Mouse (Mus musculus): ENCODE measurements at regions not wholly inside any gene's neighbourhood (a gene's known extent, or its start where the extent isn't known, plus 50 kb on each side); places are given as distances from the start of the nearest gene placed in this dataset.
"Not testable (repeated sequence)": the region's sequence is repeated elsewhere in the genome, so short reads cannot be mapped to it uniquely, and the experiment has no call there.

DNA sequence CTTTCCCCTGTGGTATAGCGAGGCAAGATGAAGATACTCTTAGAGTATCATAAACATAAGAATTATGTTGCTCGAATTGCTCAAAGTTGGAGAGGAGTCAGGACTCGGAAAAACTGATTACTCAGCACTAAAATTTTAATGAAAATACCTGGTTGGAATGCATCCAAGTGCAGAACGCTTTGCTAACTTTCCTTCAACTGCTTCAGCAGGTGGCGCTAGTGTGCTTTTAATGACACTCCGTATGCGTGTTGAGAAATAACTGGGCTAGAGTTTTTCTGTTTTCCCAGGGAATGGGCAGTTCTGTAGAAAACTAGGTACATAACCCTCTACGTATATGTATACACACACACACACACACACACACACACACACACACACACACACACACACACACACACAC lies 221.0 kb downstream of the Grxcr1 start:
- H3K9me3 ChIP-seq, result no peaks in the 10 kb centered on the region
- H3K27ac ChIP-seq, result no peak overlapping the region
- H3K4me1 ChIP-seq (replicated peaks), result no peaks in the 10 kb centered on the region
- DNase-seq (ENCODE audit: low spot score), result peak; percentile 49
- 23% methylated on average over 8 of the region's 8 CpGs for WGBS
- H3K36me3 ChIP-seq, result no peaks in the 10 kb centered on the region
- H3K27me3 ChIP-seq (ENCODE audit: insufficient read depth, poor library complexity, severe bottlenecking), result no peaks in the 10 kb centered on the region
- no peak overlapping the region for H3K4me3 ChIP-seq

DNA sequence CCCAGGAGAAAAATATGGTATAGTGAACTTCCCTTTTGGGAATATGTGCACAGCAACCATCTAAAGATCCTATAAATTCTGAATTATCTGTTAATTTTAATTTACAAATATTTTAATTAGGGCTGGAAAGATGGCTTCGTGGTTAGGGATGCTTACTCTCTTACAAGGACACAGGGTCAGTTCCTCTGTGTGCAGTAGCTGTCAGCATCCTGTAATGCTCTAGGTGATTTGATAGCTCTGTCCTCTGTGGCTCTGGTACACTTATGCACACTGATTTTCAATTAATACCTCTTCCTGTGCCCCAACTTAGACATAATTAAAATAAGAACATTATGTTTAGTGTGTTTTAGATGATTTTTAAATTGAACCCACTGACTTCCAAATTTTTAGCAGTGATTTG lies 221.8 kb downstream of the Grxcr1 start:
- no peak for DNase-seq (ENCODE audit: low spot score)
- Histone ChIP-seq H3K9me3 (no peaks in the 10 kb centered on the region), H3K27ac (no peak overlapping the region), H3K4me3 (no peak overlapping the region), H3K36me3 (no peaks in the 10 kb centered on the region), H3K27me3 (ENCODE audit: insufficient read depth, poor library complexity, severe bottlenecking) (no peaks in the 10 kb centered on the region), H3K4me1 (replicated peaks) (no peaks in the 10 kb centered on the region)
- 58% methylated on average over 1 of the region's 1 CpGs for WGBS

DNA sequence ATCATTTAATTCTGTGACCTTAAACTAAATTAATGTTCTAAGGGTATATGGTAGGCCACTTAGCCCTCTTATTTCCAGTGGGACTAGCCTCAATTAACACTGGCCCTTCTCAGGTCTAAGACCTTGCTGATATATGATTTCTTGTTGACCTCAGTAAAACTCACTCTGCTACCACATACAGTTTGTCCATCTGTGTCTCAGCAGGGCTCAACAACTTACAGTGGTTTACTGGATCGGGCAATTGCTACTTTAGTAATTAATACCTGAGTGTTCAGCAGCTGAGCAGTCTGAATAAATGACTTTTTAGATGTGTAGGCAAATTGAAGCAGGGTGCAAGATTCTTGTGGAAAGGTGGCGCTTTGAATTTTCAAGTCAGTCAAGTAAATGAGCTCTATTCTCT lies 222.5 kb downstream of the Grxcr1 start:
- Histone ChIP-seq H3K4me1 (replicated peaks) (no peaks in the 10 kb centered on the region), H3K9me3 (no peaks in the 10 kb centered on the region), H3K27me3 (ENCODE audit: insufficient read depth, poor library complexity, severe bottlenecking) (no peaks in the 10 kb centered on the region), H3K27ac (no peak overlapping the region), H3K4me3 (no peak overlapping the region), H3K36me3 (no peaks in the 10 kb centered on the region)
- no peak for DNase-seq (ENCODE audit: low spot score)
- WGBS, result 84% methylated on average over 2 of the region's 2 CpGs

DNA sequence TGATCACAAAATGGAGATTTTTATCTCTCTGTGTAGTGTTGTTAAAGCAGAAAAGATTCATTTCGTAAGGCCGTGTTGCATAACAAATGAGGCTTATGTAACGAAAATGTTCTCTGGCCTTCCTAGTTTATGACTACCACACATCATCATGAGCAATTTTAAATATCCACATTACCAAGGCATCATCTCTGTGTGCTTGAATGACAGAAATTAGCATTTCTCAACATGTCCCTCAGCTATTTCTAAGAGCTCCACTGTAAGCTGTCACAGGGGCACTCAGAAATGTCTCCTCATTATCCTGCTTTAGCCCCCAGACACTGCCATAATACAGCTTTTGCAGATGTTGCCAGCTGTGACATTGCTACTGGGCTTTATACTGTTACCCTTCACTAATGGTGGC lies 232.6 kb downstream of the Grxcr1 start:
- Histone ChIP-seq H3K27ac (no peak overlapping the region), H3K4me3 (no peak overlapping the region), H3K9me3 (no peaks in the 10 kb centered on the region), H3K27me3 (ENCODE audit: insufficient read depth, poor library complexity, severe bottlenecking) (no peaks in the 10 kb centered on the region), H3K4me1 (replicated peaks) (no peaks in the 10 kb centered on the region), H3K36me3 (no peaks in the 10 kb centered on the region)
- DNase-seq (ENCODE audit: low spot score), result no peak
- WGBS, result 91% methylated on average over 3 of the region's 3 CpGs

DNA sequence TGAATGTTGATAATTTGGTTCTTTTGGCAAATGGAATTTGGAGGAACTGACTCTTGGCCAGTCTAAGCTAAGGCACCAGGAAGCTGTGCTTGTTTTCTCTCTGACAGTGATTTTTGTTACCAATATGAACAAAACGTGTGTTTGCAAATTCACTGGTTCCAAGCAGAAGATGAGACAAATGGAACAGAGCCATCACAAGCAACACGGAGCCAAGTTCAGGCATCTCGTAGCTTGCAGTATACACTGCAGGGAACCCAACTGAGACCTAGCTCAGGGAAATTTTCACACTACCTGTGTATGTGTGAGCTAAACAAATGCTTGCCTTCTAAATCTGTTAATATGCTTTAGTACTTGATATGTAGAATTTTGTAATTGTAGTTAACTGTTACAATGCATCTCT lies 242.6 kb downstream of the Grxcr1 start:
- Histone ChIP-seq H3K27ac (no peak overlapping the region), H3K9me3 (no peaks in the 10 kb centered on the region), H3K4me3 (no peak overlapping the region), H3K27me3 (ENCODE audit: insufficient read depth, poor library complexity, severe bottlenecking) (no peaks in the 10 kb centered on the region), H3K4me1 (replicated peaks) (no peaks in the 10 kb centered on the region), H3K36me3 (no peaks in the 10 kb centered on the region)
- DNase-seq (ENCODE audit: low spot score), result no peak
- 80% methylated on average over 3 of the region's 3 CpGs for WGBS

- no peaks in the 10 kb centered on the region for H3K9me3 ChIP-seq
- DNase-seq (ENCODE audit: low spot score), result no peak
- H3K4me3 ChIP-seq, result no peak overlapping the region
- H3K4me1 ChIP-seq (replicated peaks), result no peaks in the 10 kb centered on the region
- no peak overlapping the region for H3K27ac ChIP-seq
- no peaks in the 10 kb centered on the region for H3K36me3 ChIP-seq
- no peaks in the 10 kb centered on the region for H3K27me3 ChIP-seq (ENCODE audit: insufficient read depth, poor library complexity, severe bottlenecking)
- WGBS, result 89% methylated on average over 5 of the region's 5 CpGs
These were observed 244.1 kb downstream of the Grxcr1 start for GRCm38 (mm10) chr5:68275558-68276263.

DNA sequence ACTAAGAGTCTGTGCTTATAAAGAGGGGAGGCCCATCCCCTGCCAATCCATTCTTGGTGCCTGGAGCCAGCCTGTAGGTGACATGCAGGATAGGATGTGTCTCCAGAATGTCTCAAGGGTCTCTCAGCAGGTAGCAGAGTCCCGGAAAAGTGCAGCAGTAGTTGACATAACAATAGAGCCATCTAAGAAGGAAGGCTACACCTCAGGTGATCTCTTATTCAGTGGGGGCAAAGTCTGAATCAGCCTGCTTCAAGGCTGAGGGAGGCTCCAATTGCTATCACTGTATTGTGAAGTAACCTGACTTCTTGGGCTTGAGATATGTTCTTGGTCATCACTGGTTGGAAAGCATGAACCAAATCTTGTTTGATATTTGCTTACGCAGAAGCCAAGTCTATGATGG lies 264.1 kb downstream of the Grxcr1 start:
- H3K36me3 ChIP-seq; H3K4me3 ChIP-seq; H3K27me3 ChIP-seq (ENCODE audit: insufficient read depth, poor library complexity, severe bottlenecking); DNase-seq (ENCODE audit: low spot score); H3K9me3 ChIP-seq; H3K27ac ChIP-seq; H3K4me1 ChIP-seq (replicated peaks): not testable (repeated sequence)
- WGBS, result 80% methylated on average over 2 of the region's 2 CpGs

DNA sequence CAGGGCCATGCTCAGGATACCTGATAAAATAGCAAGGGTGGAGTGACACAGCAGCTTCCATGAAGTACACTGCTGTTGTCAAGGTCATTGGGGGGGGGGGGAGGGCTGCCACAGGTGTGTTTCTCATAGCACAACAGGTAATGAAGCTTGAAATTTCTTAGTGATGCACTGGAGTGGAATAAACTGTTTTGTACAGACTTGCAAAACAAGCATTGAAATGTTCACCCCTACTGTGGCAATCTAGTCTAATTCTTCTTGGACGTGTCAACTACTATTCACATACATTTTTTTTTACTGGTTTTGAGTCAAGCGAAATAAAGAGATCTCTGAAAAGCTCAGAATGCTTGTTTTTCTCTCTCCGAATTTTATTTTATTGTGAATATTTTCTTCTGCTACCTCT lies 281.6 kb downstream of the Grxcr1 start:
- no peak for DNase-seq (ENCODE audit: low spot score)
- WGBS, result 77% methylated on average over 3 of the region's 3 CpGs

GRCm38 (mm10) chr5:68318979-68319378 lies 287.3 kb downstream of the Grxcr1 start:
- Histone ChIP-seq H3K36me3 (no peaks in the 10 kb centered on the region), H3K4me1 (replicated peaks) (no peaks in the 10 kb centered on the region), H3K4me3 (no peak overlapping the region), H3K27ac (no peak overlapping the region), H3K27me3 (ENCODE audit: insufficient read depth, poor library complexity, severe bottlenecking) (no peaks in the 10 kb centered on the region), H3K9me3 (no peaks in the 10 kb centered on the region)
- DNase-seq (ENCODE audit: low spot score), result no peak

More for the DNA sequence above, 281.6 kb downstream of the Grxcr1 start:
- no peak overlapping the region for H3K4me3 ChIP-seq
- no peaks in the 10 kb centered on the region for H3K27me3 ChIP-seq (ENCODE audit: insufficient read depth, poor library complexity, severe bottlenecking)
- H3K36me3 ChIP-seq, result no peaks in the 10 kb centered on the region
- H3K9me3 ChIP-seq, result no peaks in the 10 kb centered on the region
- H3K4me1 ChIP-seq (replicated peaks), result no peaks in the 10 kb centered on the region
- H3K27ac ChIP-seq, result no peak overlapping the region

DNA sequence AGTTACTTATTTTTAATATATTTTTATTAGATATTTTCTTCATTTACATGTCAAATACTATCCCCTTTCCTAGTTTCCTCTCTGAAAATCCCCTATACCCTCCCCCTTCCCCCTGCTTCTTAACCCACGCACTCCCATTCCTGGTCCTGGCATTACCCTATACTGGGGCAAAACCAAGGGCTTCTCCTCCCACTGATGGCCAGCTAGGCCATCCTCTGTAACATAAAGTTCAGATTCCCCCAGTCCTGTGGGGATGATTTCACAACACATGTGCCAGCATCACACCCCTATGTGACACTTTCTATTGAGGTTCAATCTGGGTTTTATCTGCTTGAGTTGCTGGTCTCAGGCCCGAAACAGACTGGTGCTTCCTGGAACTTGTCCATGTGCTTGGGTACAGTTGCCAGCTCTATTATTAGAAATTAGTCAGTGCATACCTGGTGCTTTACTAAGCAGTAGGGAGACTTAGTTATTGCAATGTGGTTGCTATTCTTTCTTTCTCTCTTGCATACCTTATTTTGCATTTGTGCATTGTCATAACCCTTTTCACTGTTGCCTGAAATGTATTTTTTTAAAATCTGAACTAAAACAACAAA lies 295.5 kb downstream of the Grxcr1 start:
- Histone ChIP-seq H3K4me3 (no peak overlapping the region), H3K9me3 (no peaks in the 10 kb centered on the region), H3K27ac (no peak overlapping the region), H3K36me3 (no peaks in the 10 kb centered on the region), H3K27me3 (ENCODE audit: insufficient read depth, poor library complexity, severe bottlenecking) (no peaks in the 10 kb centered on the region), H3K4me1 (replicated peaks) (no peaks in the 10 kb centered on the region)
- 92% methylated on average over 2 of the region's 2 CpGs for WGBS
- DNase-seq (ENCODE audit: low spot score), result no peak

GRCm38 (mm10) chr5:68329311-68329710 lies 297.7 kb downstream of the Grxcr1 start:
- DNase-seq (ENCODE audit: low spot score), result no peak
- Histone ChIP-seq H3K36me3 (no peaks in the 10 kb centered on the region), H3K27ac (no peak overlapping the region), H3K27me3 (ENCODE audit: insufficient read depth, poor library complexity, severe bottlenecking) (no peaks in the 10 kb centered on the region), H3K9me3 (no peaks in the 10 kb centered on the region), H3K4me1 (replicated peaks) (no peaks in the 10 kb centered on the region), H3K4me3 (no peak overlapping the region)
- 78% methylated on average over 3 of the region's 3 CpGs for WGBS

DNA sequence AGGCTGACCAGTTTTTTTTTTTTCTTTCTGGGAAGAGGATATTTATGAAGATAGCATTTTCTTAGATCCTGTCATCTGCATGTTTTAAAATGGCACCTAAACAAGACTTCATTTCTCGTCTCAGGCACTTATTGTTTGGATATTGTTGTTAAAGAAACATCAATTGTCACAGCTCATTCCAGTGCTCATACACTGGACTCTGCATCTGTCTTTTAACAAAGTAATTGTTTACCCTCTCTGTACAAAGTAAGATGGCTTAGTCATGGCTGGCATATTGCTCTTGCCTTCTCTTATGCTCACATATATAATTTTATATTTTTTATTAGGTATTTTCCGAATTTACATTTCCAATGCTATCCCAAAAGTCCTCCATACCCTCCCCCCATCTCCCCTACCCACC lies 298.2 kb downstream of the Grxcr1 start:
- H3K27ac ChIP-seq, result no peak overlapping the region
- no peaks in the 10 kb centered on the region for H3K36me3 ChIP-seq
- H3K27me3 ChIP-seq (ENCODE audit: insufficient read depth, poor library complexity, severe bottlenecking), result no peaks in the 10 kb centered on the region
- no peak for DNase-seq (ENCODE audit: low spot score)
- no peaks in the 10 kb centered on the region for H3K4me1 ChIP-seq (replicated peaks)
- no peaks in the 10 kb centered on the region for H3K9me3 ChIP-seq
- no peak overlapping the region for H3K4me3 ChIP-seq
- 85% methylated on average over 2 of the region's 2 CpGs for WGBS

DNA sequence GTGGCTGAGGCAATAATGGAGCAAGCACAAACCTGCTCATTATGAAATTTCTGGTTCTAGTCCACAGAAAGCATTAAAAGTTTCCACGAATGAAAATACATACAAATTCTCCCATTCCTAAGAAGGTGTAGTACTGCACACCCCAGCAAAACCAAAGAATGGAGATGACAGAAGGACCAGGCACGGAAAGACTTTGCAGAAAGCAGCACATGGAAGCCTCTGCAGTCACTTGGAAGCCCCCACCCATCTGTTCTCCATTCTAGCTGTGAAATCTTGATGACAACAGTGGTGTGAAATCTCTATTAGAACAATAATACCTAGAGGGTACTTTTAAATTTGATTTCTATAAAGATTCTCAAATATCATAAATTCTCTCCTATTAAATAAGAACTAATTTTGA lies 319.3 kb downstream of the Grxcr1 start:
- Histone ChIP-seq H3K27ac (no peak overlapping the region), H3K4me3 (no peak overlapping the region), H3K27me3 (ENCODE audit: insufficient read depth, poor library complexity, severe bottlenecking) (no peaks in the 10 kb centered on the region), H3K4me1 (replicated peaks) (no peaks in the 10 kb centered on the region), H3K9me3 (no peaks in the 10 kb centered on the region), H3K36me3 (no peaks in the 10 kb centered on the region)
- 76% methylated on average over 2 of the region's 2 CpGs for WGBS
- no peak for DNase-seq (ENCODE audit: low spot score)

DNA sequence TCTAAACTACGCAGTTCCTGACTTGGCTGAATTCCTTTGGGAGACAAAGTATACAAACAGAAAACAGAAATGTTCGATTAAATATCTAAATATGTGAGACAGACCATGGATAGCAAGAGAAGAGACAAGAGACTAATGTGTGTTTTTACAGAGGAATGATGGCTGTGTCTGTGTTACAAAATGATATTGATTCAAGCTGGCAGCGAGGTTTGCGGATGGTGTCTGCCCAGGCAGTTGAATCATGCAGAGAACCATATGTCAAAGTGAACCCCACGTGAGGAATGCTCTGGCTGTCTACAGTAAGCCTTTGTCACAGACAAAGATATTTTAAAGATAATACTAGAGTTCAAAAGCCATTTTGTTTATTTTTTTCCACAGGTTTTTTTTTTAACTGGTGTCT lies 320.2 kb downstream of the Grxcr1 start:
- Histone ChIP-seq H3K27me3 (ENCODE audit: insufficient read depth, poor library complexity, severe bottlenecking) (no peaks in the 10 kb centered on the region), H3K4me3 (no peak overlapping the region), H3K4me1 (replicated peaks) (no peaks in the 10 kb centered on the region), H3K27ac (no peak overlapping the region), H3K36me3 (no peaks in the 10 kb centered on the region), H3K9me3 (no peaks in the 10 kb centered on the region)
- no peak for DNase-seq (ENCODE audit: low spot score)
- WGBS, result 64% methylated on average over 5 of the region's 5 CpGs

All from hindbrain, embryonic 10.5 days (tissue).